Mouse (Mus musculus): ENCODE measurements around the gene Jmjd6.

GRCm38 (mm10) chr11:116819932-116820593 is 23.2 kb downstream of the Jmjd6 start:
- no peak for TF ChIP-seq CTCF (IDR thresholded peaks at IDR 0.05; ENCODE audit: low read depth)
- TF ChIP-seq EP300 (IDR thresholded peaks at IDR 0.05; ENCODE audit: low read depth): no peak
